Mouse (Mus musculus) heart, postnatal 0 days (tissue): ENCODE data around the gene Socs5.
"Not testable (repeated sequence)": the region's sequence is repeated elsewhere in the genome, so short reads cannot be mapped to it uniquely, and the experiment has no call there.

Experiments used
- CTCF ChIP-seq: IDR thresholded peaks from 2 replicates; pipeline ENCODE4 v1.5.1; 2016; ENCODE audit warnings: antibody characterized with exemption, control low read depth, low read depth
- EP300 ChIP-seq: IDR thresholded peaks from 2 replicates; pipeline ENCODE4 v1.6.1; 2016; ENCODE audit warnings: antibody characterized with exemption, low read depth

DNA sequence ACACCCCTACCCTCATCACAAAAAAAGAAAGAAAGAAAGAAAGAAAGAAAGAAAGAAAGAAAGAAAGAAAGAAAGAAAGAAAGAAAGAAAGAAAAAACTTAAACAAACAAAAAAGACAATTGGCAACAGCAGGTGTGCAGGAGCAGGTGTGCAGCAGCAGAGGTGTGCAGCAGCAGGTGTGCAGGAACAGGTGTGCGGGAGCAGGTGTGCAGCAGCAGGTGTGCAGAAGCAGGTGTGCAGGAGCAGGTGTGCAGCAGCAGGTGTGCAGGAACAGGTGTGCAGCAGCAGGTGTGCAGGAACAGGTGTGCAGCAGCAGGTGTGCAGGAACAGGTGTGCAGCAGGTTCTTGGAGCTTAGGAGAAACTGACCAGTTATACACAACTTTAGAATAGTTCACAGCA lies 35.3 kb upstream of the Socs5 start:
- not testable (repeated sequence) for TF ChIP-seq CTCF, EP300
